Mouse (Mus musculus) embryo, embryonic 10.5 days (tissue): ENCODE data around the gene Fkbp9.

Experiments
- DNase-seq: peaks from one replicate; pipeline ENCODE4 v3.0.0-alpha.2; 2015; ENCODE audit warnings: low spot score

Fkbp9 gene

GRCm38 (mm10) chr6:56905486-56905885 is 73.6 kb downstream of the Fkbp9 start:
- no peak for DNase-seq

DNA sequence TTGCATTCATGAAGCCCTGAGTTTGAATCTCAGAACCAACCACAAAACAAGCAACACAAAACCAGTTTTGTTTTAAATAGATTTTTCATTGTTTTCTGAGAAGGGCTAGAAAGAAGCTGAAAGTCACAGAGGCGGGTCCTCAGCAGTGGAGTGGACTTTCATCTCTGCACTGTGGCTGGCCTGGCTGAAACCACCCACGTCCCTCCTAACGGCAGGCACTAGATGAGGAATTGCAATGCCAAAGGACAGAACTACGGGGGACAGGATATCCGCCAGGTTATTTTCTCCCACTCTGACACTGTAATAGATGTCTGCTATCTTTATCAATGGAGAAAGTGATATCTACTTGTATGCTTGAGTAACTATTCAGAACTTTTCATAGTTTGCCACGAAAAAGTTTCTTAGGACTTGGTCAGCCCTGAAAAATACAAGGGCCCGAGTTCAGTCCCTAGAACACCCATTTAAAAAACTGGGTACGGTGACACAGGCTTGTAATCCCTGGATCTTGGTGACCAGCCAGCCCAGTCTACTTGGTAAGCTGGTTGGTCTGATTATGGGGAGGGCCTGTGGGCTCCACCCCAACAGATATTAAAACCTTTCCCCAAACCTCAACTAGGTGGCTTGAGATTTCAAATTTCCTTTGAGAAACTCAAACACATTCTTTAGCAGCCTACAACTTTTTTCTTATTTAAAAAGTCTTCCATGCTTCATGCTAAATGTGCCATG is 74.4 kb downstream of the Fkbp9 start:
- no peak for DNase-seq

DNA sequence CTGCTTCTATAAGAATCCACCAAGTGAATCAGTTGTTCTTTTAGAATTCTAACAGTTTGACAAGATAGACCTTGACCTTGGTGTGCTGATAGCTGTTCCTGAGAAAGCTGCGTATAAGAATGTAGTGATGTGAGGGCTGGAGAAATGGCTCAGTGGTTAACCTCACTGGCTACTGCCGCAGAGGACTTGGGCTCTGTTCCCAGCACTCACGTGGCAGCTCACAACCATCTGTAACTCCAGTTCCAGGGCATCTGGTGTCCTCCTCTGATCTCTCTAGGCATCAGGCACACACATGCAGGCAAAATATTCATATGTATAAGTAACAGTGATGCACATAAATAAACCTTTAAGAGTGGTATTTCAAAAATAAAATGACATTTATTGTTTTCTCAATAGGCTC is 76.1 kb downstream of the Fkbp9 start:
- DNase-seq: no peak

DNA sequence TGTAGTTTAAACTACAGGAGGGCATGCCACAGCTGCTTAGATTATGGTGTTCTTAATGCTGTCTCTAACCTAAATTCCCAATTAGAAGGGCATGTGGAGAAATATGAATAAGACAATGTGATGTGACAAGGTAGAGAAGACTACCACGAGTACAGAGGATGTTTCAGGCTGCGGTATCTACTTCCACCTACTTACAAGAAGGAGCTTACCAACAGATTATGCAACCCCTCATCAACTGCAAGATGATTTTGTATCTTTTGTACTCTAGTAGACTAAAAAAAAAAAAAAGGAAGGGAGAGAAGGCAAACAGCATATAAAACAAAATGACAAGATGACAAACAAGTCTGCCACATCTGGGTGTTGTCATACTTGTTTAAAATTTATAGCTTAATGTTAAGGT is 76.5 kb downstream of the Fkbp9 start:
- no peak for DNase-seq

GRCm38 (mm10) chr6:56908912-56909311 is 77.1 kb downstream of the Fkbp9 start:
- DNase-seq: peak; percentile 68

DNA sequence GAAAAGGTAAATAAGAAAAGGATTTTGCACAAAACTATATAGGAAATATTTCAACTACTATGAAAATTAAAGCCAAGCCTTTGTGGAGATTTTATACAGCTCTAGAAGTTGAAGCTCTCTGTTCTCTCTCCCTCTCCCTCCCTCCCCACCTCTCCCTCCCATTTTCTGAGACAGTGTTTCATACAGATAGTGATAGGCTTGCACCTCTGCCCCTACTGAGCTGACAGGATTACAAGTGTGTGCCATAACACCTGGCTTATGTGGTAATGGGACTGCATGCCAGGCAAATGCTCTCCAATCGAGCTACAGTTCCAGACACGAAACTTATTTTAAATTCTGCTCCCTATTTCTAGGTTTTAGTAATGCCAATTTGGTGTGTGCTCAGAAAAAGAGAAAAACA is 79.1 kb downstream of the Fkbp9 start:
- no peak for DNase-seq

- no peak for DNase-seq
These were observed 81.4 kb downstream of the Fkbp9 start for GRCm38 (mm10) chr6:56913092-56913858.

DNA sequence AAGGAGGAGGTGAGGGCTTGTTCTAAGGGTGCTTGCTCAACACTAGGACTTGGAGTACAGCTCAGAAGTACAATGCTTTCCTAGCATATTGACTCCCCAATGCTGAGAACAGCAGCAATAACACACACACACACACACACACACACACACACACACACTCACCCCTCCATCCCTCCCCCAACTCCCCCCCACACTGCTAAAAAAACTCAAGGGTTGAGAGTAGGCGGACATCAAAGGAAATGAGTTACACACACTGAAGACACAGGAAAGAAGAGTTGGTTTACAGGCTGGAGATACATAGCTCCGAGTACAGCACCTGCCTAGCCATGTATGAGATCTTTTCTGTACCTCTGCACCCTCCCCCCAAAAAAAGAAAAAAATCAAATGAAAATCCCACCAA is 84.4 kb downstream of the Fkbp9 start:
- DNase-seq: no peak

DNA sequence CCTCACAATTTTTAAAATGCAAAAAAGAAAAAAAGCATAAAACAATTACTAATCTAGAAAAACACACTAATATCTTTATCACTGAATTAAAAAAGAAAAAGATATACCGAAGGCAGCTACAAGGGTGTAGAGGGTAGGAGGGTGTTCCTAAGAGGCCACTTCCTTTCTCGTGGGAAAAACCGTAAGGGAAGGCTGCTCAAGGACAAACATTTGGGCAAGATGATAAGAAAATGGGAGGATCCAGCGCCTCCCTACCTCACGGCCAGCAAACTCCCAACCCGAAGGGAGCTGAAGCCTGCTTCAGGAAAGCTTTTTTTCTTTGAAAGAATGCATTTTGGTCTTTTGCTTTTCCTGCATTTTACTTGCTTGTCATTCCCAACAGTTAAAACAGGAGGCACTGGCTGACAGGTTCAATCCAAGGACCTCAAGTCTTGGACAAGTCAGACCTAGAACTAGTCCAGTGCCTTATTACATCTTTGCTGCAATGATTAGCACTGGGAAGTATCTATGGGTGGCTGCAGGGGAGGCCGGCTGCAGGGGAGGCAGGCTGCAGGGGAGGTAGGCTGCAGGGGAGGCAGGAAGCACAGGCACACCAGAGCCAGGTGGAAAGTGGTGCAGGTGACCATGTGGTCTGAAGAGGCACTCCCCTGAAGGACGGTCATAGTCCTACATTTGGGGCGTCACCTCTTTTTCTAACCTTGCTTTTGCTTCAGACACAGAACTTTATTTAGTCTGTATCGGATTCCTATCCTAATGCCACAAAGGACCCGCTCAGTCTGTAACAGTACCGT is 85.9 kb downstream of the Fkbp9 start:
- DNase-seq: no peak

DNA sequence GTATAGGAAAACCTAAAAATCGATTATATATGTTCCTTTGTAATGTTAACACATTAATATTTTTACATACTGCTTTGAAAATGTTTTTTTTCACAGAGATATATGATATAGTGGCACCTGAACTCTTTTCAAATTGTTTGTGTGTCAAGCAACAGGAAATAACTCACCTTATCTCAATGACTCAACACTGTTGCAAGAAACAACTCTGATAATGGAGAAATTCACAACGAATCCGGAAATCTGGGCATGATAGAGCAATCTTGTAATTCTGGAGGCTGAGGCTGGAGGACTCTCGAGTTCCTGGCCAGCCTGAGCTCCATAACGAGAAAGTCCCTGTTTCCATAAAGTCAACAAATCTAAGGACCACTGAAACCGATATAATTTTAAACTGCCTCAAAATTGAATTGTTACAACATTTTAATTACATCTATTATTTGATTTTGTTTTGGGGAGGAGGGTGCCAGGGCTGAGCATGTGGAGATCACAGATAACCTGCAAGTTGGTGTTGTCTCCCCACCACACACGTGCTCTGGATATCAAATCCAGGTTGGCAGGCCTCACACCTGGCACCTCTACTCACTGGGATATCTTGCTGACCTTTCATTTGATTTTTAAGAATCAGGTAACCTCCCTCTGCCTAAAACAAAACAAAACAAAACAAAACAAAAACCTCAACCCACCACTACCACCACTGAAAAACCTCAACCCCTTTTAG is 87.6 kb downstream of the Fkbp9 start:
- DNase-seq: no peak

DNA sequence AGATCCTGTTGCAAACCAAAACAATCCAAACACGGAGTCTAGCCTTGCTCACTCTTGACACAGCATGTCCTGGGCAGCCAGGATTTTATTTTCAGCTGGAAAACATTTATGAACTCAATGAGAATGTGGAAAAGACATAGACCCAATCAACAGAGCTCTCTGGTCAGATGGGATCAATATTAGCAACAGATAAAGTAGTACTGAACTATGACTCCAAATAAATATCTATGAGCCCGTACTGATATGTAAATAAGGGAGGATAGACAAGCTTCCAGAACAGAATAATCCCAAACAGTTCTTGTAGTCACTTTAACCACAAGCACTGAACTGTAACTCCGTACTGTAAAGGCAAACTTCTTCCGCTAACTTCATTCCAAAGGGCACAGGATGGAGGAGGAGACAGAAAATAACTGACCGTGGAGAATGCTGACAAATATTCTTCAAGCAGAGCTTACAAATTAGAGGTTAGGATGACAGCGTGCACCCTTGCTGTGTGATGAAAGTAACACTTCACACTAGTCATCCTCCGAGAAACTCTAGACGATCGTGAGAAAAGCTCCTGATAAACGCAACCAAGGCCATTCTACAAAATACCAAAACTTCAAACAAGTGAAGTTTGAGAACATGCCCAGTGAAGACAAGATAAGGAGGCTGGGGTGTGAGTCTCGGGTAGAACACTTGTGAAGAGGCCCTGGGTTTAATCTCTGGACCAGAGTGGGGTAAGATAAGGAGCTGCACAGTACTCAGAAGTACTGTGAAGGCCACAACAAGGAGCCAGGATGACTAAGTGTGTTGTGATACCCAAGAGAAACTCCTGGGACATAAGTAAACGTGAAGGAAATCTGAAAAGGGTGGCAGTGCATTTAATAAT is 88.6 kb downstream of the Fkbp9 start:
- DNase-seq: no peak

GRCm38 (mm10) chr6:56923331-56923725 is 91.5 kb downstream of the Fkbp9 start:
- DNase-seq: peak; percentile 66

- DNase-seq: peak; percentile 97
These were observed 92.2 kb downstream of the Fkbp9 start, which contains the start of the genes Nt5c3 and Vmn1r4 for GRCm38 (mm10) chr6:56923726-56924707. Gene Nt5c3, minus strand, starts transcription at chr6:56923932. Gene Vmn1r4, plus strand, starts transcription at chr6:56924015.
